Mouse (Mus musculus) midbrain, embryonic 16.5 days (tissue): ENCODE measurements at regions not wholly inside any gene's neighbourhood (a gene's known extent, or its start where the extent isn't known, plus 50 kb on each side); places are given as distances from the start of the nearest gene placed in this dataset.

Experiments
- ATAC-seq: fragments of 200-750 bp; cut with Nextera tagmentation; 2 replicates; pipeline ENCODE4 v1.8.0; 2017; ENCODE audit warnings: moderate TSS enrichment
- H3K27ac ChIP-seq: fragments of 300-500 bp; sonication (generic); 2 replicates; pipeline ENCODE4 v1.5.1; 2014; ENCODE audit warnings: mild to moderate bottlenecking, low read length, mixed read lengths
- H3K27me3 ChIP-seq: fragments of 300-500 bp; sonication (generic); 2 replicates; pipeline ENCODE4 v1.6.1; 2014; ENCODE audit warnings: low read depth, low read length, mixed read lengths; ENCODE audit not compliant: control insufficient read depth, insufficient read depth
- H3K36me3 ChIP-seq: fragments of 300-500 bp; sonication (generic); 2 replicates; pipeline ENCODE4 v1.6.1; 2014; ENCODE audit warnings: mild to moderate bottlenecking, low read length, moderate library complexity, mixed read lengths; ENCODE audit not compliant: control insufficient read depth, insufficient read depth
- H3K4me1 ChIP-seq: fragments of 300-500 bp; sonication (generic); 2 replicates; pipeline ENCODE4 v1.6.1; 2014; ENCODE audit warnings: mild to moderate bottlenecking, low read length, mixed read lengths; ENCODE audit not compliant: control insufficient read depth, insufficient read depth
- H3K4me2 ChIP-seq: fragments of 300-500 bp; sonication (generic); 2 replicates; pipeline ENCODE4 v1.6.1; 2014; ENCODE audit warnings: mild to moderate bottlenecking, low read length, mixed read lengths
- H3K4me3 ChIP-seq: fragments of 300-500 bp; sonication (generic); 2 replicates; pipeline ENCODE4 v1.5.1; 2014; ENCODE audit warnings: low read depth, mild to moderate bottlenecking, low read length, moderate library complexity, mixed read lengths
- H3K9ac ChIP-seq: fragments of 300-500 bp; sonication (generic); 2 replicates; pipeline ENCODE4 v1.6.1; 2014; ENCODE audit warnings: low read depth, low read length, mixed read lengths
- H3K9me3 ChIP-seq: fragments of 300-500 bp; sonication (generic); replicated peaks from 2 replicates; pipeline ENCODE4 v1.6.1; 2014; ENCODE audit warnings: mild to moderate bottlenecking, low read length, mixed read lengths; ENCODE audit not compliant: control insufficient read depth, poor library complexity, severe bottlenecking
- WGBS: fragments of 180-500 bp; shearing (Covaris S2); extraction: QIAGEN DNeasy Blood & Tissue Kit; methylation state at CpG from one replicate; pipeline ENCODE4 v1.1.7; 2014; 5-methylcytosine and 5-hydroxymethylcytosine counted together

DNA sequence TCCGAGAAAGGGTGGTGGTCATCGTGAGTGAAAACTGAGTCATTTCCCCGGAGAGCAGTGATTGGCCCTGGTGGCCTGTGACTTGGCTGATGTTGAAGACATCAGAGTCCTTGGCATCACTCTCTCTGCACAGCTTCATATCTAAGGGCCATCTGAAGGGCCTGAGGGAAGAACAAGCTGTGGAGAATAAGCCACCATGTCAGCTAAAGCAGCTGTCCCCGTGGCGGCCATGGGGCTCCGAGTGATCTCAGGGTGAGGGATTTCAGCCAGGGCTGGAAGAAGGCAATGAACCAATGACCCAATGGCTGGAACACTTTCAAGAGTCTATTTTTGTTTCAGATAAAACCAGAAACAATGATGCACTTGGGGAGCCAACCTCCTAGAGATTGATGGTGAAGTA, 62.2 kb downstream of the Ttc32 start:
- Histone ChIP-seq H3K36me3 (no peaks in the 10 kb centered on the region), H3K9ac (no peak overlapping the region), H3K4me3 (no peak overlapping the region), H3K9me3 (no peaks in the 10 kb centered on the region), H3K27me3 (no peaks in the 10 kb centered on the region), H3K27ac (no peak overlapping the region), H3K4me2 (no peak overlapping the region), H3K4me1 (no peaks in the 10 kb centered on the region)
- 94% methylated on average over 6 of the region's 6 CpGs for WGBS
- no peak for ATAC-seq

DNA sequence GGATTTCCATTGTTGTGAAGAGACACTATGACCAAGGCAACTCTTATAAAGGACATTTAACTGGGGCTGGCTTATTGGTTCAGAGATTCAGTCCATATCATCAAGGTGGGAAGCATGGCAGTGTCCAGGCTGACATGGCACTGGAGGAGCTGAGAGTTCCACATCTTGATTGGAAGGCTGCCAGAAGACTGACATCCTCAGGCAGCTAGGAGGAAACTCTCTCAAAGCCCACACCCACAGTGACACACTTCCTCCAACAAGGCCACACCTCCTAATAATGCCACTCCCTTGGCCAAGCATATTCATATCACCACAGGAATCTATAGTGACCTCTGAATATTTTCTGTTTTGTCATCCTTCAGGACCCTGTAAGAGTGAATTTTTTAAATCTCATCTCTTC, 65.3 kb downstream of the Ttc32 start:
- Histone ChIP-seq H3K36me3 (no peaks in the 10 kb centered on the region), H3K9ac (no peak overlapping the region), H3K9me3 (no peaks in the 10 kb centered on the region), H3K4me1 (no peaks in the 10 kb centered on the region), H3K27ac (no peak overlapping the region), H3K27me3 (no peaks in the 10 kb centered on the region), H3K4me3 (no peak overlapping the region), H3K4me2 (no peak overlapping the region)
- no peak for ATAC-seq

DNA sequence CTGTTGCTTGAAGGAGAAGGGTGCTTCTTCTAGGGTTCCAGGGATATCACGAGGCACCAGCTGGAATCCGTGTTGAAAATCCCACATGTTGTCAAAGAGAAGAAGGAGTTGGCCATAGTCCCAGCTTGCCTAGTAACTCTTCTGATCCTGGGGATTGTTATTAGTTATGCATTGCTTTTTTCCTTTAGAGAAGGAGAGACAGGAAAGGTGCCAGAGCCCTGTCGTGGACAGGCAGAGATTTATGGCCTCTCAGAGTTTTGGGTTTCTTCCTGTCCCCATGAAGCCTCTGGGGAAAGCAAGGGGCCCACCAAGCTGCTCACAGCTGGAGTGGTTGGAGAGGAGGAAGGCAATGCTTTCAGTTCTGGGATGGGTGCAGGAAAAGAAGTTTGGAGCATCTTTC, 76.6 kb downstream of the Ttc32 start:
- Histone ChIP-seq H3K27me3 (no peaks in the 10 kb centered on the region), H3K9me3 (no peaks in the 10 kb centered on the region), H3K4me1 (no peaks in the 10 kb centered on the region), H3K4me2 (no peak overlapping the region), H3K9ac (no peak overlapping the region), H3K4me3 (no peak overlapping the region), H3K36me3 (no peaks in the 10 kb centered on the region), H3K27ac (no peak overlapping the region)
- WGBS, result 58% methylated on average over 3 of the region's 3 CpGs
- no peak for ATAC-seq

DNA sequence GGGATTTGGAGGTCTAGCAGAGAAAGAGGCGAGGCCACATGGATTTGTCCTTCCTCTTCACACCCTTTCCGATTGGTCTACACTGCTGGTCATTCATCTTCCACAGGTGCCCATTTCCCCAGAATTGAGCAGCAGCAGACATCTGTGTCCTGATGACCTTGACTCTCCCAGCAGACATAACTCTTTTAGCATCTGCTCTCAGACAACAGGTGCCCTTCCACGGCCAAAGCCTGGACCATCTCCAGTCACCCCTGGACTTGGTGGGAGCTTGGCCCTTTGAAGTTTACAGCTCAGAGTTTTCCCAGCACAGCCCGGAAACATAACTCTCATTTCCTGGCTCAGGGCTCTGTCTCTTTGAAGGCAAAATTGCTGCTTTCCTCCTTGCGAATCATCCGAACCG, 80.0 kb downstream of the Ttc32 start:
- H3K4me3 ChIP-seq, result no peak overlapping the region
- H3K4me2 ChIP-seq, result no peak overlapping the region
- H3K9me3 ChIP-seq, result no peaks in the 10 kb centered on the region
- H3K36me3 ChIP-seq, result no peaks in the 10 kb centered on the region
- no peak overlapping the region for H3K27ac ChIP-seq
- no peaks in the 10 kb centered on the region for H3K4me1 ChIP-seq
- no peaks in the 10 kb centered on the region for H3K27me3 ChIP-seq
- no peak overlapping the region for H3K9ac ChIP-seq
- 85% methylated on average over 7 of the region's 7 CpGs for WGBS
- no peak for ATAC-seq

DNA sequence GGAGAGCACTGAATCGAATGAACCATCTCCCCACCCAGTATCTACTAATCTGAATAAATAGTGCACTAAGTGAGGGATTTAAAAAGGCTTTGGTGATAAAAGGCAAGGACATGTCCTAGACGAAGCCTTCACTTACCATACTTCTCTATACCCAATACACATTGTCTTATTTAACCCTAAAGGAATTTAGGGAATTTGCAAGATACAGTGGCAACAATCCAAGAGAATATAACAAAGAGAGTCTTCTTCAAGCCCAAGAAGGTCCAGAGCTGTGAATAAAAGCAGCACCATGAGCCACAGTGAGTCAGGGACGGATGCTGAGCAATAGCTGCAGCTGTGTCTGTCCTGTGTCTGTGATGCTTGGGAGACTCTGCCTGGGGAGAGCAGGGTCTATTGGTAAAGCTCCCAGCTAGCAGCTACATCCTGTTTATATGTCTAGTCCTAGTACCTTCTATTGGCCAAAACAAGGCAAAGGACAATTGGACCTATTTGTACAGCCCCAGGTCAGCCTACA, 82.4 kb downstream of the Ttc32 start:
- Histone ChIP-seq H3K9ac (no peak overlapping the region), H3K36me3 (no peaks in the 10 kb centered on the region), H3K27me3 (no peaks in the 10 kb centered on the region), H3K9me3 (0 out of 2 replicates have a peak, but pooled peaks cover 2% of the 10 kb centered on the region), H3K27ac (no peak overlapping the region), H3K4me2 (no peak overlapping the region), H3K4me1 (no peaks in the 10 kb centered on the region), H3K4me3 (no peak overlapping the region)
- 82% methylated on average over 3 of the region's 3 CpGs for WGBS
- ATAC-seq, result no peak

DNA sequence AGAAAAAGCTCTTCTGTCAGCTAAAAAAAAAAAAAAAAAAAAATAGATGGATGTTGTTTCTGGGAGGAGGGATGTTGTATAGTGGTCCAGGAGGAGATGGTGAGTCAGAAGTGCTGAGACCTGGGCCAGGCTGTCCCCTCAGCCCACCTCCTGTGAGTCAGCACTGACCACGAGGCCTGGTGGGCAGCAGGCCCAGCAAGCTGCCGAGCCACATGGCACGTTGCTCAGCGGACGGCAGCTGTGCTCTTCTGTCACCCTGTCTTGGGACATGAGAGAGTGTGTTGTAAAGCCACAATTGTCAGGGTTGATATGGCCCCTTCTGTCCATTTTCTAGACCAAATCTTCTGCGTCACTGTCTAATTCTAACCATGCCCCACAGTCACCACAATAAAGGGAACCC, 83.9 kb downstream of the Ttc32 start:
- H3K36me3 ChIP-seq, result no peaks in the 10 kb centered on the region
- H3K27me3 ChIP-seq, result no peaks in the 10 kb centered on the region
- H3K27ac ChIP-seq, result no peak overlapping the region
- no peak overlapping the region for H3K4me3 ChIP-seq
- H3K9ac ChIP-seq, result no peak overlapping the region
- 0 out of 2 replicates have a peak, but pooled peaks cover 2% of the 10 kb centered on the region for H3K4me1 ChIP-seq
- 0 out of 2 replicates have a peak, but pooled peaks cover 2% of the 10 kb centered on the region for H3K9me3 ChIP-seq
- 74% methylated on average over 6 of the region's 6 CpGs for WGBS
- H3K4me2 ChIP-seq, result no peak overlapping the region
- ATAC-seq, result no peak

DNA sequence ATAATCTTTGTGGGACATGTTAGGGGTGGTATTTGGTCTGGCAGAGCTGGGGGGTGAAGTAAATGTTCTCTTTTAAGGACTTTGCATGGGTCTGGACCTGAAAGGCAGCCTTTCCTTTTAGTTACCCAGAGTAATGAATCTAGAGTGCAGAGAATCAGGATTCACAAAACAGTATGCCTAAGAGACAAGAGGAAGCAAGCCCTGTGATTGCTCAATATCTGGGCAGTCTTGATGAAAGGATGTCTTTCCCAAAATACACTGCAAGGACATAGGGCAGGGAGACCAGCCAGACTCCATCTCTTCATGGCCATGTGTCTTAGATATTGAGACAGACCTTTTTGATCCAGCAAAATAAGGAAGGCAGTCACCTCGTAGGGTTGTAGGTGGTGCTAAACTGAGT, 84.3 kb downstream of the Ttc32 start:
- H3K27me3 ChIP-seq, result no peaks in the 10 kb centered on the region
- H3K36me3 ChIP-seq, result no peaks in the 10 kb centered on the region
- H3K4me1 ChIP-seq, result 0 out of 2 replicates have a peak, but pooled peaks cover 2% of the 10 kb centered on the region
- ATAC-seq, result no peak
- no peak overlapping the region for H3K27ac ChIP-seq
- H3K9ac ChIP-seq, result no peak overlapping the region
- 0 out of 2 replicates have a peak, but pooled peaks cover 2% of the 10 kb centered on the region for H3K9me3 ChIP-seq
- 78% methylated on average over 1 of the region's 1 CpGs for WGBS
- H3K4me3 ChIP-seq, result no peak overlapping the region
- H3K4me2 ChIP-seq, result no peak overlapping the region

DNA sequence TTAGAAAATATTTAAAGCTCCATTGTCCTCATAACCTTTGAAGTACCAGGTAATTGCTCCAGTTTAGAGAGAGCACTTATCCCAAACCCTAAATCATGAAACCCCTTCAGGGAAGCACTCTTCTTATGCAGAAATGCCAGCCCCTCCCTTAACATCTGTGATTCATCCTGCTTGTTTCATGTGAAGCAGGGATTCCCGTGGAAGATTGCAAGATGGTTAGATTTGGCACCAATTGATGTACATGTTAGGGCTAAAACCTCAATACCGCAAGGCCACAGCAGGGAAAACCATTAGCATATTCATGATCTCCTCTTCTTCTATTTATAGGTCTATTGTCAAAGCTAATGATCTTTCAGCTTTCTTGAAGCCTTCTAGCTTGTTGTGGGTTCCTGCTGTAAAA, 88.8 kb downstream of the Ttc32 start:
- 22% methylated on average over 2 of the region's 2 CpGs for WGBS
- Histone ChIP-seq H3K4me2 (no peak overlapping the region), H3K4me1 (0 out of 2 replicates have a peak, but pooled peaks cover 2% of the 10 kb centered on the region), H3K27me3 (no peaks in the 10 kb centered on the region), H3K9ac (no peak overlapping the region), H3K27ac (no peak overlapping the region), H3K4me3 (no peak overlapping the region), H3K36me3 (no peaks in the 10 kb centered on the region), H3K9me3 (0 out of 2 replicates have a peak, but pooled peaks cover 2% of the 10 kb centered on the region)
- ATAC-seq, result no peak

DNA sequence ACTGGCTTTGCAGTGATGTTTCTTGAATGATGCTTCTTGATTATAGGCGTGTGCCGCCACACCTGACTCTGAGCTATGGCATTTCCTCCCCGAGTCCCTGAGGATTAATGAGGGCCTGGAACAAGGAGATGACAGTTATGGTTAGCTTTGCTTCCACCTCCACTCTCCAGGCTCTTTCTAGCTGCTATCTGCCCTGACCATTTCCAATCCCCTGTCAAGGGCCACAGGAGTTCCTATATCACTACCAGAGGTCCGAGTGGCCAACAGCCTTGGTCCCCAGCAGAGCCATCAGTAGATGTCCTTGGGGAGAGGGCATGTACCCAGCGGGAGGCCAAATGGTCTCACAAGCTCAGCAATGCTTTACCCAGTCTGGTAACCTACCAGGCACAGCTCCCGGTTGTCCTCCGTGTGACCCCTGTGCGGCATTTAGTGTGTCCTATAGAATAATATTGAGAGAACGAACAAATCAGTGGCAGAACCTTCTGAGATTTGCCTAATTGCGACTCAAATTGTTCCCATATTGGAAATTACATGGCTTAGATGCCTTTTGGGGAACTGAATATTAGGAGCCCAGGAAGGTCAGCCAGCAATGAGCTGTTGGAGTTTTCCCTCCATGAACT, 98.2 kb downstream of the Ttc32 start:
- Histone ChIP-seq H3K9ac (no peak overlapping the region), H3K27me3 (no peaks in the 10 kb centered on the region), H3K9me3 (no peaks in the 10 kb centered on the region), H3K36me3 (no peaks in the 10 kb centered on the region), H3K27ac (no peak overlapping the region), H3K4me2 (no peak overlapping the region), H3K4me3 (no peak overlapping the region), H3K4me1 (no peaks in the 10 kb centered on the region)
- no peak for ATAC-seq
- WGBS, result 93% methylated on average over 10 of the region's 10 CpGs
